Mouse (Mus musculus): ENCODE data around the gene Frrs1.

- TF ChIP-seq EP300 (IDR thresholded peaks at IDR 0.05; ENCODE audit: low read depth) = no peak
- TF ChIP-seq CTCF (IDR thresholded peaks at IDR 0.05; ENCODE audit: low read depth) = no peak
Observed at GRCm38 (mm10) chr3:116943422-116943821, 84.2 kb downstream of the Frrs1 start.

All from liver, postnatal 0 days (tissue).